Comparison of ENCODE assay signal across 8 mouse cellular contexts in genomic region chr5:64343972-64344700, GRCm38 (mm10).
DNase-seq lines count a peak whose midpoint lies in the region; ATAC-seq and TF ChIP-seq lines count a peak whose summit lies in the region.

No protein-coding gene starts in this region.

- intact Hi-C loops in heart, adult 2 months (cut with DNase I), result loop anchor here (2.0 kb wide), 3 partner anchors 17 to 55 kb away; no protein-coding TSS in a partner anchor
- intact Hi-C loops in heart, postnatal 10 days (cut with DNase I), result loop anchor here (5.0 kb wide), 1 partner anchor 52 kb away; no protein-coding TSS in a partner anchor
- intact Hi-C loops in gastrocnemius, postnatal 36 days (cut with DNase I), result no loop called here

- H3K9me3 ChIP-seq in hindbrain, embryonic 15.5 days, result no peaks in the 10 kb centered on the region
- no peaks in the 10 kb centered on the region for H3K9me3 ChIP-seq in liver, embryonic 13.5 days (replicated peaks)

- H3K4me3 ChIP-seq in heart, adult 2 months, result no peak overlapping the region
- no peak overlapping the region for H3K4me3 ChIP-seq in hindbrain, embryonic 15.5 days
- no peak overlapping the region for H3K4me3 ChIP-seq in liver, embryonic 13.5 days (replicated peaks)

- H3K4me1 ChIP-seq in heart, adult 2 months (ENCODE audit: control insufficient read depth, insufficient read depth, low read length), result peaks cover 30% of the 10 kb centered on the region
- H3K4me1 ChIP-seq in hindbrain, embryonic 15.5 days (replicated peaks), result peaks cover 14% of the 10 kb centered on the region
- peaks cover 23% of the 10 kb centered on the region for H3K4me1 ChIP-seq in liver, embryonic 13.5 days (replicated peaks)

- H3K27me3 ChIP-seq in heart, adult 2 months (ENCODE audit: control insufficient read depth, insufficient read depth, low read length), result no peaks in the 10 kb centered on the region
- H3K27me3 ChIP-seq in hindbrain, embryonic 15.5 days, result no peaks in the 10 kb centered on the region
- no peaks in the 10 kb centered on the region for H3K27me3 ChIP-seq in liver, embryonic 13.5 days

- 12% methylated on average over 5 of the region's 5 CpGs for WGBS in heart, adult 2 months
- 42% methylated on average over 5 of the region's 5 CpGs for WGBS in hindbrain, embryonic 15.5 days
- WGBS in liver, embryonic 13.5 days (ENCODE audit: insufficient replicate concordance), result 48% methylated on average over 5 of the region's 5 CpGs

- TF ChIP-seq EP300 in heart, adult 2 months (IDR thresholded peaks at IDR 0.05; ENCODE audit: insufficient read depth, low read depth, low read length), result peak; percentile 78; the same call in 1 of the 2 replicates

- H3K27ac ChIP-seq in heart, adult 2 months, result peak overlapping the region; percentile 73
- no peak overlapping the region for H3K27ac ChIP-seq in hindbrain, embryonic 15.5 days (replicated peaks)
- peak overlapping the region; percentile 66 for H3K27ac ChIP-seq in liver, embryonic 13.5 days

- peaks cover 9% of the 10 kb centered on the region for H3K36me3 ChIP-seq in heart, adult 2 months (ENCODE audit: control insufficient read depth, insufficient read depth, low read length)
- H3K36me3 ChIP-seq in hindbrain, embryonic 15.5 days, result no peaks in the 10 kb centered on the region
- peaks cover 11% of the 10 kb centered on the region for H3K36me3 ChIP-seq in liver, embryonic 13.5 days

- no peak overlapping the region for H3K4me2 ChIP-seq in hindbrain, embryonic 15.5 days
- no peak overlapping the region for H3K4me2 ChIP-seq in liver, embryonic 13.5 days

- H3K9ac ChIP-seq in heart, adult 2 months (ENCODE audit: low read depth, low read length), result peak overlapping the region; percentile 37
- no peak overlapping the region for H3K9ac ChIP-seq in hindbrain, embryonic 15.5 days
- 0 out of 2 replicates have a peak overlapping the region, but pooled peaks have one; percentile 29 for H3K9ac ChIP-seq in liver, embryonic 13.5 days

- peak; percentile 61 to 72 for DNase-seq in heart, adult 2 months
- DNase-seq in heart, postnatal 10 days, result no peak
- peak; percentile 15 for DNase-seq in c-Kit-positive CD71-positive TER-119-negative erythroid progenitor cells, embryonic 14.5 days (ENCODE audit: low read depth)
- peak; percentile 20 for DNase-seq in liver, embryonic 13.5 days
- no peak for DNase-seq in layer of hippocampus, adult 9-10 months (ENCODE audit: low spot score)
- DNase-seq in gastrocnemius, postnatal 36 days, result no peak

- no peak for TF ChIP-seq POLR2A in heart, adult 2 months (IDR thresholded peaks at IDR 0.05; ENCODE audit: insufficient read depth, low read depth, low read length)

- ATAC-seq in hindbrain, embryonic 15.5 days (ENCODE audit: low FRiP score, low read depth), result 0 out of 2 replicates have a peak, but pooled peaks have one; percentile 21
- peak; percentile 27 for ATAC-seq in liver, embryonic 13.5 days (ENCODE audit: low read depth)
- peak; percentile 85 for ATAC-seq in monocyte, adult 5-6 weeks (replicated peaks; ENCODE audit: insufficient number of reproducible peaks, low FRiP score, low TSS enrichment, poor library complexity, severe bottlenecking)

- H3K79me2 ChIP-seq in heart, adult 2 months (replicated peaks; ENCODE audit: control insufficient read depth, insufficient read depth, low read length), result no peaks in the 10 kb centered on the region

- TF ChIP-seq CTCF in heart, adult 2 months (IDR thresholded peaks at IDR 0.05), result peak; percentile 68

Comparison
In these comparisons a context has a peak if more than half of its experiments do, and no peak if none do; other contexts are left out.
1. DNase-seq: peak in heart, adult 2 months (2 of 2), c-Kit-positive CD71-positive TER-119-negative erythroid progenitor cells, embryonic 14.5 days (single experiment) and liver, embryonic 13.5 days (single experiment); none in heart, postnatal 10 days (0 of 2), layer of hippocampus, adult 9-10 months (single experiment) and gastrocnemius, postnatal 36 days (0 of 2).
2. ATAC-seq: peak in every context shown above with its lines; median percentile 85 in monocyte, adult 5-6 weeks; 27 in liver, embryonic 13.5 days; 21 in hindbrain, embryonic 15.5 days.